Mouse (Mus musculus) heart, embryonic 10.5 days (tissue): ENCODE data around the gene Reep6. TPM values are rescaled to one million over a fixed set of nuclear protein-coding genes. Genes with fewer than 3 reads are reported as not detected.

Experiments used
- DNase-seq: peaks from one replicate; pipeline ENCODE4 v3.0.0-alpha.2; 2017; ENCODE audit warnings: low spot score
- H3K27ac ChIP-seq: fragments of 300-500 bp; sonication (generic); 2 replicates; pipeline ENCODE4 v1.5.1; 2016; ENCODE audit warnings: mild to moderate bottlenecking
- H3K27me3 ChIP-seq: fragments of 300-500 bp; sonication (generic); 2 replicates; pipeline ENCODE4 v1.6.1; 2016; ENCODE audit warnings: mild to moderate bottlenecking; ENCODE audit not compliant: poor library complexity, insufficient read depth, severe bottlenecking
- H3K36me3 ChIP-seq: fragments of 300-500 bp; sonication (generic); 2 replicates; pipeline ENCODE4 v1.6.1; 2016; ENCODE audit warnings: mild to moderate bottlenecking, moderate library complexity
- H3K4me1 ChIP-seq: fragments of 300-500 bp; sonication (generic); 2 replicates; pipeline ENCODE4 v1.6.1; 2016; ENCODE audit warnings: mild to moderate bottlenecking
- H3K4me3 ChIP-seq: fragments of 300-500 bp; sonication (generic); 2 replicates; pipeline ENCODE4 v1.5.1; 2016; ENCODE audit warnings: mild to moderate bottlenecking, moderate library complexity
- H3K9me3 ChIP-seq: fragments of 300-500 bp; sonication (generic); 2 replicates; pipeline ENCODE4 v1.6.1; 2016; ENCODE audit warnings: mild to moderate bottlenecking, moderate library complexity
- WGBS: fragments of 180-500 bp; shearing (Covaris S2); methylation state at CpG from one replicate; pipeline ENCODE4 v1.1.7; 2016; 5-methylcytosine and 5-hydroxymethylcytosine counted together
- polyA plus RNA-seq: library from polyadenylated mRNA; unstranded; fragments of >200 nt; fragmentation: Nextera tagmentation; extraction: Ambion mirVana; gene quantifications from 2 replicates; pipeline ENCODE4 v1.2.1, GENCODE M21; 2016

The Reep6 gene
- polyA plus RNA-seq, 1 experiment from 2014 or later, result 18.3 TPM

DNA sequence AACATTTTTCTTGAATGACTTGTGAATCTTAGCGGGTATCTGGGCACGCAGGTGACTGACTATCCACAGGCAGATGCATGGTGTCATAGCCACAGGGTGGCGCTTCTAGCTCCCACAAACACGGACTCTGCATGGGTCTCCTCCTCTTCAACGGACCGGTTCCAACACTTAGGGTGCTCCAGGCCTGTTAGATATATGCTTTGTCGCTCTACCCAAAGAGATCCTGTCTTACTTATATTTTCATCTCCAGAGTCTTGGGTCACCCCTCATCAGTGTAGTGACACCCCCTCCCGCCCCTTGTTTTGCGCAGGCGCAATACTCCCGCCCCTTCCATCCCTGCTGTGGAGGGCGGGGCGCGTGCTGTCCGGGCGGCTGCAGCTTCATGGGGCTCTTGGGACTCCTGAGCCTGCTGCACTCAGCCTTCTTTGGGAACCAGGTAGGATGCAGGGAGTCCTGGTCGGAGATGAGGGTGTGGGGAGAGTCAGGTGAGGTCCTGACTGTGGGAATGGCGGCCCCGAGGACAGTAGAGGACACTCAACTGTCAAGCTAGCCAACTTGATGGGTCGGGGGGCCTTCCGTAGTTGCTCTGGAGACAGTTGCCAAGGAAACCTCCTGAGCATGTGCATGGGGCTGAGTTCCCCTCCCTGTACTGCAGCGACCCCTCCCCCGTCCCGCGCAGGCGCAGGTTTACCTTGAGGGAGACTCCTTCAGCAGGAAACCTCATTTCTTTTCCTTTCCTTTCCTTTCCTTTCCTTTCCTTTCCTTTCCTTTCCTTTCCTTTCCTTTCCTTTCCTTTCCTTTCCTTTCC is 33.9 kb upstream of the Reep6 start, which contains the start of gene Apc2:
Gene Apc2 (plus strand): TSS at position 360 of the 808 bp plus-strand sequence.
- WGBS, result 1% methylated on average over 26 of the region's 26 CpGs
- Histone ChIP-seq H3K36me3 (peaks cover 21% of the 10 kb centered on the region), H3K4me1 (peaks cover 52% of the 10 kb centered on the region), H3K4me3 (peak within 1 kb of the TSS; percentile 91), H3K27me3 (peaks cover 46% of the 10 kb centered on the region), H3K9me3 (no peaks in the 10 kb centered on the region), H3K27ac (peak within 1 kb of the TSS; percentile 66)
- peak; percentile 89 for DNase-seq

DNA sequence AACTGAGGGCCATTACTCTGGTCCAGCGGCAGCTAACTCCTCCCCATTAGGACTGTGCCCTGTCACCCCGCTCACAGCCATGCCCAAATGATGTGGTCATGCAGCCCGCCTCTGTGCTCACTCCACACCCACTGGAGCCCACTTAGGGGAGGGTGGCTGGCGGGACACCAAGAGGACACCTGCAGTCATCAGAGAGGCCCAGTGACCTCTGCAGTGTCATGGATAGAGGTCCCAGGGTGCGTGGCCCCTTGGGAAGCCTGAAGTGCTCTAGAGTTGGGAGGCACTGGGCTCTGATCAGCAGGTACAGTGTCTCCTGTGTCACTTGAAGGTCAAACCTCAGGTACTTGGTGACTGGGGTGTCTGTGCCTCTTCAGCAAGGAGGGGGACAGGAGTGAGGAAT is 32.9 kb upstream of the Reep6 start:
- Histone ChIP-seq H3K9me3 (no peaks in the 10 kb centered on the region), H3K4me1 (peaks cover 53% of the 10 kb centered on the region), H3K27ac (no peak overlapping the region), H3K4me3 (peak overlapping the region; percentile 58; the same call in 1 of the 2 replicates), H3K27me3 (peaks cover 56% of the 10 kb centered on the region), H3K36me3 (peaks cover 21% of the 10 kb centered on the region)
- DNase-seq, result no peak
- 75% methylated on average over 5 of the region's 5 CpGs for WGBS

DNA sequence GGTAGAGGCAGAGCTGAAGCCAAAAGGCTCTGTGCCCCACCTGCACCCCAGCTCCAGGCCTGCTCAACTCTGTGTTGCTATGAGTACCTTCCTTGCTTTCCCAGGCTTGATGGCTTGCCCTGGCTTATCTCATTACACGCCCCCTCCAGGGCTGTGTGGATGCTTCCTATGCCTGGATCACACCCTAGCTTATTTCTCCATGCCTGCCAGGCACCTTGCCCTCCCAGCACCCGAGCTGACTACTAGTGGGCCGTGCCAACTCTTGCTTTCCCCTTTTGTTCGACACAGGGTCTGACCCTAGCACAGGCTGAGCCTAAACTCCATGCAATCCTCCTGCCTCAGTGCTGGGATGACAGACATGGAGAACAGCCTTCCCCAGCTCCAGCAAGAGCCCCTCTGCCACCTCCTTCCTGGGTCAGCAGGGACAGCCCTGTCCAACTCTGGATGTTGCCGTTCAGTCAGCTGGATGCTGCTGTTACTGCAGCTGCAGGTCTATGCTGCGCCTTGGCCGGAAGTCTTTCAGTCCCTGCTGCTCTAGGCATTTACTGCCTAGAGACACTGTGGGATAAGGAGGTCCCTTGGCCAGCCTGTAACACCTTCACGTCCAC is 32.1 kb upstream of the Reep6 start:
- DNase-seq, result no peak
- H3K4me1 ChIP-seq, result peaks cover 60% of the 10 kb centered on the region
- H3K4me3 ChIP-seq, result no peak overlapping the region
- WGBS, result 60% methylated on average over 8 of the region's 8 CpGs
- H3K27ac ChIP-seq, result no peak overlapping the region
- H3K27me3 ChIP-seq, result peaks cover 64% of the 10 kb centered on the region
- no peaks in the 10 kb centered on the region for H3K9me3 ChIP-seq
- H3K36me3 ChIP-seq, result peaks cover 21% of the 10 kb centered on the region

DNA sequence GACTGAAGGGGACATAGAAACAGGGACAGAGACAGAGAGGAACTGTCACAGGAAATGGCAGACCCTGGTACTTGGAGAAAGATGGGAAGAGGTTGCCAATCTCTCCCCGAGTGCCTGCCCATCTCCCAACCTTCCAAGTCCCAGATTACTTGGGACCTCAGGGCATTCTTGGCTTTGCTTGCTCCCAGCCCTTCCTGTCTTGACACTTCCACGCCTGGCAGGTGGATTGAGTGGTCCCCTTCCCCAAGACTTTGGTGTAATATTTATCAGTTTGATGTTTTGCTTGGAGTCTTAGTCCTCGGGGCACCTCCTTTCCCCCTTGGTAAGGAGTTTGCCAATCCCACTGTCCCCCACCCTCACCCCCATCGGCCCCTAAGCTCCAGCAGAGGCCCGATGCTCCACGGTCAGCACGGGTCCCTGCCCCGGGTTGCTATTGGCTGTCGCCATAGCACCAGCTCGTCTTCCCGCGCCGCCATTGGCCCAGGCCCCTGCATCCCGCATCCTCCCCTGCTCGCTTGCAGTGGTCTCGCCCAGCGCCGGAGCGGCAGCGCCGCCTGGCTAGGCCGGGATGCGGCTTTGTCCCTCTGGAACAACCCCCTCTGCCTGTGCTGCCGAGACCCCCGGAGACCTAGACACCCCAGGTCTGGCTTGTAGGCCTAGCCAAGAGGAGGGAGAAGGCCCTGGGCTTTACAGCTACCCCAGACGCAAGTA is 31.0 kb upstream of the Reep6 start:
- 7% methylated on average over 26 of the region's 26 CpGs for WGBS
- H3K36me3 ChIP-seq, result peaks cover 14% of the 10 kb centered on the region
- H3K9me3 ChIP-seq, result no peaks in the 10 kb centered on the region
- no peak overlapping the region for H3K27ac ChIP-seq
- no peak for DNase-seq
- peaks cover 55% of the 10 kb centered on the region for H3K4me1 ChIP-seq
- peaks cover 70% of the 10 kb centered on the region for H3K27me3 ChIP-seq
- peak overlapping the region; percentile 22; the same call in 1 of the 2 replicates for H3K4me3 ChIP-seq

DNA sequence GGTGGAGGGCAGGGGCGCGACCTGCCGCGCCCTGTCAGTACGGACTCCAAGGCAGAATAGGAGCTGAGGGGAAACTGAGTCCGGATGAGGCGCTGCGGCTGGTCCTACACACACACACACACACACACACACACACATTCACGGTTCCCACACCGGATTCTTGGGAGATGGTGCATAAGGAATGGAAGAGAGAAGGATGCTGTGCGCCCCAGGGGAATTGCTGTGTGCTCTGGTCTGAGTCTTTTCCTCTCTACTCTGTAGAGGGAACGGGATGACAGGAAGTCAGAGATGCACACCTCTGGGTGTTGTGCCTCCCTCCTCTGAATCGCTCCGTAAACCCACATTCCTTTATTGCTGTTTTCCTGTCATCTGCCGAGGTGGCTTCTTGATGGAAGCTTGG is 30.5 kb upstream of the Reep6 start:
- no peaks in the 10 kb centered on the region for H3K9me3 ChIP-seq
- peaks cover 49% of the 10 kb centered on the region for H3K4me1 ChIP-seq
- 12% methylated on average over 15 of the region's 15 CpGs for WGBS
- no peak for DNase-seq
- no peak overlapping the region for H3K27ac ChIP-seq
- H3K27me3 ChIP-seq, result peaks cover 76% of the 10 kb centered on the region
- H3K4me3 ChIP-seq, result peak overlapping the region; percentile 22; the same call in 1 of the 2 replicates
- H3K36me3 ChIP-seq, result peaks cover 8% of the 10 kb centered on the region

DNA sequence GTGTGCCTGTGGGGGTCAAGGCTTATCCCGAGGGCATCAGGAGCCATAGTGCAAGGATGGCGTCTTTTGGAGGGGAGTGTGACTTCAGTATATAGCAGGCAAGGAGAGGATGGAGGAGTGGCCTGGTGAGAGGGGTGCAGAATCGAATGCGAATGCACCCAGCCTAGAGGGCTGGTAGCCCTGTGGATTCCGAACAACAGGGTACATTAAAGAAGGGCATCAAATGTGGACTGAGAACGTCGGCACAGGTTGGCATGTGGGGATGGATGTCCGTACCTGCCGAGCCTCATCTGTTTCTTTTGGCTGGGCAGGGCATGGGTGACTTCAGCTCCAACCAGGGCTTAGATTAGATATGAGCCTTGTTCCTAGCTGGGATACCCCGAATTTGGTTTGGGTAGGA is 29.9 kb upstream of the Reep6 start:
- Histone ChIP-seq H3K4me3 (no peak overlapping the region), H3K9me3 (no peaks in the 10 kb centered on the region), H3K4me1 (peaks cover 48% of the 10 kb centered on the region), H3K27ac (no peak overlapping the region), H3K36me3 (peaks cover 3% of the 10 kb centered on the region), H3K27me3 (peaks cover 81% of the 10 kb centered on the region)
- DNase-seq, result no peak
- WGBS, result 55% methylated on average over 10 of the region's 10 CpGs

DNA sequence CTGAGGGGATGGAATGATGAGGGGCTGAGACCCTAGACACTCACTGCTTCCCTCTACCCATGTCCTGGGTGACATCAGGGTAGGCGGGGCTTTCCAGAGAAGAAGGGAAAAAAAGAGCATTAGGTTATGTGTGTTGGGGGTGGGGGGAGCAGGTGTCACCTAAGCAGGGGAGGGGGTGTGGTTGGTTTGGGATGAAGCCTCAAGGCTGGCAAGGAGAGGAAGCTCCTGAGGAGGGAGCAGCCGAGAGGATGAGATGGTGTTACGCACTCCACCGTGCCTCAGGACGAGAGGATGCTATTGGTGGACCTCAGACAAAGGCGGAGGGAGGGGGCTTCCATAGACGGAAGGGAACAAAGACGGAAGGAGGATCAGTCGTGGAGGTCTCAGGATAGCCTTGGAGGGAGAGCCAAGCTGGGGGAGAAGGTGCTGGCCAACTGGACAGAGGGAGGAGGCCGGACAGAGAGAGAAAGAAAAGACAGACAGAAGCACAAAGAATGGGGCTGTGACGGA is 29.0 kb upstream of the Reep6 start:
- H3K36me3 ChIP-seq, result no peaks in the 10 kb centered on the region
- no peaks in the 10 kb centered on the region for H3K9me3 ChIP-seq
- WGBS, result 31% methylated on average over 11 of the region's 11 CpGs
- peaks cover 41% of the 10 kb centered on the region for H3K4me1 ChIP-seq
- peaks cover 90% of the 10 kb centered on the region for H3K27me3 ChIP-seq
- H3K4me3 ChIP-seq, result no peak overlapping the region
- no peak for DNase-seq
- H3K27ac ChIP-seq, result no peak overlapping the region

DNA sequence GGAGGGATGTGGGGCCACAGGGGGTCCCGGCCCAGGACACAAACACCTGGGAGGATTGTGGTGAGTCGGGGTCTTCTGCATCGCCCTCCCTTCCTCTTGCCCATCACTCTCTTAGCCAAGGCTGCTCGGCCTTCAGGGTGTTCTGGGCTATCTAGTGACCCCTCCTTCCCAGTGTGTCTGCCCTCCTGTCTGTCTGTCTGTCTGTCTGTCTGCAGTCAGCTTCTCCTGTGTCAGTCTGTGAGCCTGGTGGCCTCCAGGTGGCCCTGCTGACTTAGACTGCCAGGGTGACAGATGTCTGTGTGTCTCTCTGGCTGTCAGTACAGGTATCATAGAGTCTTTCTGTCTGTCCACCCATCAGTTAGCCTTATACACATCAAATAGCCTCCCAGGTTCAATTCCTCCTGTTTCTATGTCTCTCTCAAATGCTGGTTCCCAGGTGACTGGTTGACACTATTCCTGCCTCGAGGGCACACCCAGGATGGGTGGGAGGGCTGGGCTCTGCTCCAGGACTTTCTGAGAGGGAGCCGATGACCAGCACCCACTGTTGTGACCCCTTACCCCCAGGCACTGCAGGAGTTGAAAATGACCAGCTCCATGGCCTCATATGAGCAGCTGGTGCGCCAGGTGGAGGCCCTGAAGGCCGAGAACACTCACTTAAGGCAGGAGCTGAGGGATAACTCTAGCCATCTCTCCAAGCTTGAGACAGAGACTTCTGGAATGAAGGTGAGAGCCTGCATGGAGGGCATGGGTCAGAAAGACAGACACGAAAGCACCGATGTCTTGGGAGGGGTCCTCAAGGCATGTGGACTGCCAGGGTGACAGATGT is 28.3 kb upstream of the Reep6 start:
- no peak for DNase-seq
- Histone ChIP-seq H3K4me1 (peaks cover 33% of the 10 kb centered on the region), H3K27ac (no peak overlapping the region), H3K4me3 (no peak overlapping the region), H3K36me3 (no peaks in the 10 kb centered on the region), H3K27me3 (peaks cover 96% of the 10 kb centered on the region), H3K9me3 (no peaks in the 10 kb centered on the region)
- WGBS, result 80% methylated on average over 10 of the region's 10 CpGs

DNA sequence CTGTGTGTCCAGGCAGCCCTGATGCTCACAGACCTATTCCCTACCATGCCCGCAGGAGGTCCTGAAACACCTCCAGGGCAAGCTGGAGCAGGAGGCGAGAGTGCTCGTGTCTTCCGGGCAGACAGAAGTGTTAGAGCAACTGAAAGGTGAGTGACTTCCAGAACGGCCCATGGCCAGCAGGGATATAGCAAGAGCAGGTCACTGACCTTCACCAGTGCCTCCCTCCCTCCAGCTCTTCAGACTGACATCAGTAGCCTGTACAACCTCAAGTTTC is 27.7 kb upstream of the Reep6 start:
- Histone ChIP-seq H3K9me3 (no peaks in the 10 kb centered on the region), H3K4me1 (peaks cover 28% of the 10 kb centered on the region), H3K27me3 (peaks cover 96% of the 10 kb centered on the region), H3K27ac (peak overlapping the region; percentile 13; the same call in 1 of the 2 replicates), H3K4me3 (peak overlapping the region; percentile 17; the same call in 1 of the 2 replicates), H3K36me3 (no peaks in the 10 kb centered on the region)
- DNase-seq, result no peak
- 40% methylated on average over 5 of the region's 5 CpGs for WGBS

DNA sequence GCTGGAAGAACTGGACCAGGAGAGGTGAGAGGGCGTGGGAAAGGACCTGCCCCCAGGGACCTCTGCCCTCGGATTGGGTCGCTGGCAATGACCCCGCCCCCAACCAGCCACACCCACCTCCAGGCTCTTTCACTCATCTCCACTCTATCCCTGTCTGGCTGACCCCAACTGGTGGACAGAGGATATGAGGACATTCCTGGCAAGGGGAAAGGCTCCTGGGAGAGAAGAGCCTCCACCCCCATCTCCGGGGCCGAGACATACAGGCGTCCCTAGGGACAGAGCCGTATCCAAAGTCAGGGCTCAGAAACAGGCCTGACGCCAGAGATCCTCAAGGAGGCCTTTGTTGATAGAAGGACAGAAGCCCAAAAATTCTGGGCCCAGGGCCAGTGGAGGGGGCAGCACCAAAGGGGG is 27.3 kb upstream of the Reep6 start:
- Histone ChIP-seq H3K27ac (peak overlapping the region; percentile 13; the same call in 1 of the 2 replicates), H3K9me3 (no peaks in the 10 kb centered on the region), H3K36me3 (no peaks in the 10 kb centered on the region), H3K27me3 (peaks cover 96% of the 10 kb centered on the region), H3K4me3 (peak overlapping the region; percentile 17; the same call in 1 of the 2 replicates), H3K4me1 (peaks cover 24% of the 10 kb centered on the region)
- no peak for DNase-seq
- WGBS, result 6% methylated on average over 9 of the region's 9 CpGs

DNA sequence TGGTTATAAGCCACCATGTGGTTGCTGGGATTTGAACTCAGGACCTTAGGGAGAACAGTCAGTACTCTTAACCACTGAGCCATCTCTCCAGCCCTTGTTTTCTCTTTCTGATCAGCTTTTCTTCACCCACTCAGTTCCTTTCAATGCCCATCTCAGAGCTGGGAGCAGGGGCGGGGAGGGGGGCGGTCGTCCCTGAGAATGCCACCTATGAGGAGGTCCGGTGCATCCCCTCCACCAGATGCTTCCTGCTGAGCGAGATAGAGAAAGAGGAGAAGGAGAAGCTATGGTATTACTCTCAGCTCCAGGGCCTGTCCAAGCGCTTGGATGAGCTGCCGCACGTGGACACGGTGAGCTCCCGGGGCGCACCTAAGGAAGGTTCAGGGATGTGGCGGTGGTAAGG is 25.3 kb upstream of the Reep6 start:
- Histone ChIP-seq H3K36me3 (no peaks in the 10 kb centered on the region), H3K27ac (no peak overlapping the region), H3K4me3 (peak overlapping the region; percentile 41), H3K27me3 (peaks cover 95% of the 10 kb centered on the region), H3K9me3 (no peaks in the 10 kb centered on the region), H3K4me1 (peaks cover 18% of the 10 kb centered on the region)
- WGBS, result 14% methylated on average over 12 of the region's 12 CpGs
- DNase-seq, result no peak

DNA sequence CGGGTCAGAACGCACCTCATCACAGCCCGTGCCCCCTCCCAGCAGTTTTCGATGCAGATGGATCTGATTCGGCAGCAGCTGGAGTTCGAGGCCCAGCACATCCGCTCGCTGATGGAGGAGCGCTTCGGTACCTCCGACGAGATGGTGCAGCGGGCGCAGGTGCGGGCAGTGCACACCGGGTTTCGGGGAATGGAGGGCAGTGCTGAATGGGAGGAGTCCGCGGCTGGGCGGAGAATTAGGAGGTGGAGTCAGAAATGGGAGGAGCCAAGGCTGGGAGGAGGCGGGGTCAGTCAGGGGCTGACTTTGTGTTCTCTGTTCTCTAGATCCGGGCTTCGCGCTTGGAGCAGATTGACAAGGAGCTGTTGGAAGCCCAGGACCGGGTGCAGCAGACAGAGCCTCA is 24.9 kb upstream of the Reep6 start:
- 7% methylated on average over 25 of the region's 25 CpGs for WGBS
- Histone ChIP-seq H3K27me3 (peaks cover 93% of the 10 kb centered on the region), H3K4me3 (peak overlapping the region; percentile 41), H3K36me3 (no peaks in the 10 kb centered on the region), H3K27ac (no peak overlapping the region), H3K4me1 (peaks cover 18% of the 10 kb centered on the region), H3K9me3 (no peaks in the 10 kb centered on the region)
- no peak for DNase-seq
